Mouse (Mus musculus) heart, postnatal 0 days (tissue): Measurements from ENCODE around the gene Tspo2. TPM values are rescaled to one million over a fixed set of nuclear protein-coding genes. Genes with fewer than 3 reads are reported as not detected.
A peak's percentile ranks its signal among the peaks of the same experiment; 100 is the strongest.

Experiments
- ATAC-seq: fragments of 200-750 bp; cut with Nextera tagmentation; 2 replicates; pipeline ENCODE4 v1.8.0; 2017; ENCODE audit warnings: low read depth, moderate number of reproducible peaks, moderate library complexity; ENCODE audit not compliant: insufficient read depth
- DNase-seq: peaks from one replicate; pipeline ENCODE4 v3.0.0-alpha.2; 2016; ENCODE audit warnings: low spot score
- H3K27ac ChIP-seq: fragments of 300-500 bp; sonication (generic); 2 replicates; pipeline ENCODE4 v1.5.1; 2014; ENCODE audit warnings: low read depth, mild to moderate bottlenecking
- H3K27me3 ChIP-seq: fragments of 300-500 bp; sonication (generic); 2 replicates; pipeline ENCODE4 v1.6.1; 2014; ENCODE audit warnings: low read length, mixed read lengths; ENCODE audit not compliant: control insufficient read depth, insufficient read depth
- H3K36me3 ChIP-seq: fragments of 300-500 bp; sonication (generic); replicated peaks from 2 replicates; pipeline ENCODE4 v1.6.1; 2014; ENCODE audit warnings: low read length, mixed read lengths; ENCODE audit not compliant: control insufficient read depth, insufficient read depth
- H3K4me1 ChIP-seq: fragments of 300-500 bp; sonication (generic); 2 replicates; pipeline ENCODE4 v1.6.1; 2014; ENCODE audit warnings: antibody characterized with exemption; ENCODE audit not compliant: control insufficient read depth, insufficient read depth
- H3K4me2 ChIP-seq: fragments of 300-500 bp; sonication (generic); 2 replicates; pipeline ENCODE4 v1.6.1; 2014; ENCODE audit warnings: low read depth, mild to moderate bottlenecking, low read length, moderate library complexity
- H3K4me3 ChIP-seq: fragments of 300-500 bp; sonication (generic); 2 replicates; pipeline ENCODE4 v1.5.1; 2014; ENCODE audit warnings: low read depth, low read length
- H3K9ac ChIP-seq: fragments of 300-500 bp; sonication (generic); replicated peaks from 2 replicates; pipeline ENCODE4 v1.6.1; 2014; ENCODE audit warnings: low read depth, low read length, mixed read lengths
- H3K9me3 ChIP-seq: fragments of 300-500 bp; sonication (generic); replicated peaks from 2 replicates; pipeline ENCODE4 v1.6.1; 2016; ENCODE audit warnings: low read length; ENCODE audit not compliant: control insufficient read depth
- CTCF ChIP-seq: IDR thresholded peaks from 2 replicates; pipeline ENCODE4 v1.5.1; 2016; ENCODE audit warnings: antibody characterized with exemption, control low read depth, low read depth
- EP300 ChIP-seq: IDR thresholded peaks from 2 replicates; pipeline ENCODE4 v1.6.1; 2016; ENCODE audit warnings: antibody characterized with exemption, low read depth
- WGBS: fragments of 180-500 bp; shearing (Covaris S2); extraction: QIAGEN DNeasy Blood & Tissue Kit; methylation state at CpG from one replicate; pipeline ENCODE4 v1.1.7; 2014; 5-methylcytosine and 5-hydroxymethylcytosine counted together
- polyA plus RNA-seq: library from polyadenylated mRNA; unstranded; fragments of >200 nt; fragmentation: Nextera tagmentation; extraction: Ambion mirVana; gene quantifications from 2 replicates; pipeline ENCODE4 v1.2.1, GENCODE M21; 2015
- total RNA-seq: library from RNA; depleted of rRNA; stranded (reverse); fragments of >200 nt; gene quantifications from 2 replicates; pipeline ENCODE4 v1.2.3, GENCODE M21; 2014; ENCODE audit warnings: low replicate concordance

The Tspo2 gene
- total and polyA plus RNA-seq, 2 experiments from 2014 or later: 0.75 TPM; not detected in 1

DNA sequence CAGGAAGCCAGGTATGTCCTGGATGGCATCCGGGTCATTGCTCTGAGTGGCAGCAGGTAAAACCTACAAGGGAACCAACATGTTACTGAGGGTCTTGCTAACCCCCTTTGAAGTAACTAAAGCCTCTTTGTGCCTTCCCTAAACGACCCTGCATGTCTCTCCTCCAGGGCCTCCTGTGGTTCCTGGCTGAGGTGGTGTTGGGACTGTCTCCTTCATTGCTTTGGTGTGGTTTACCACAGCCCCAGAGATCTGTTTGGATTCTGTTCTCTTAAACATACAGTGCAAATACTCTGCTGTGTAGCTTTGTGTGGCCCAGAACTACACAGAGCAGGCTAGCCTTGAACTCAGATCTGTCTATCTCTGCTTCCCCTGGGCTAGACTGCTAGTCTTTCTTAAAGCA, 31.8 kb downstream of the Tspo2 start:
- H3K9me3 ChIP-seq: no peaks in the 10 kb centered on the region
- no peak overlapping the region for H3K4me3 ChIP-seq
- no peak overlapping the region for H3K27ac ChIP-seq
- no peaks in the 10 kb centered on the region for H3K27me3 ChIP-seq
- peaks cover 92% of the 10 kb centered on the region for H3K36me3 ChIP-seq
- WGBS: 62% methylated on average over 2 of the region's 2 CpGs
- DNase-seq: no peak
- H3K4me1 ChIP-seq: peaks cover 7% of the 10 kb centered on the region; the same call in 1 of the 2 replicates
- no peak overlapping the region for H3K9ac ChIP-seq
- H3K4me2 ChIP-seq: no peak overlapping the region
- TF ChIP-seq CTCF: no peak
- TF ChIP-seq EP300: no peak
- no peak for ATAC-seq

DNA sequence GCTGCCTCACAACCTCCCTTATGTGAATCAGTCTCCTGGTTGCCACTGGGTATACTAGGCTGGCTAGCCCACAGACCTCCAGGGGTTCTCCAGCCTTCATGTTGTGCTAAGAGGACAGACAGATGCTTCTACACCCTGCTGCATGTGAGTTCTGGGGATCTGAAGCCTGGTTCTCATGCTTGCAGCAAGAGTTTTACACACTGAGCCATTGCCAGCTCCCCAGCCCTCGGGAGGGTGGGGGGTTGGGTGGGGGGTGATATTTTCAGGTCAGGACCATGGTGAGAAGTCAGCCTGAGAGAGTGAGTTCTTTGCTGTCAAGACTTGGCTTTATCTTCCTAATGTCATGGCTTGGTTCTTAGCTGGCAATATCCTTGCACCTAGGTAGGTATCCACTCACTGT, 32.5 kb downstream of the Tspo2 start:
- Histone ChIP-seq H3K27ac (0 out of 2 replicates have a peak overlapping the region, but pooled peaks have one; percentile 21), H3K4me2 (peak overlapping the region; percentile 40; the same call in 1 of the 2 replicates)

DNA sequence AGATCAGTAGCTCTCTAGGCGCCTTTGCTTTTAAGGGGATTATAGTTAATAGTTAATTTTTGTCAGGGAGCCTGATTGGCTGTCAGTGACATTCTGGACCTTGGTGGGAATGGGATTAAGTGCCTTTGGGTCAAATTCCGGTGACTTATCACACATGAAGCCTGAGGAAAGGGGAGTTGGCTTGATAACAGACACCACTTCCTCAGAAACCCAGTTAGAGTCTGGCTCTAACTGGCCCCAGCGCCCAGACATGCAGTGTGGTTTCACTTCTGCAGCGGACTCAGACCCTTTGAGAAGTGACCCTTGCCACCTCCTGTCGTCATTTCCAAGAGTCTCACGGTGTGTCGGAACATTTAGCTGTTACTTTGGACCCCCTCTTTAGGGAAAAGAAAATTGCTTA, 33.1 kb downstream of the Tspo2 start:
- no peaks in the 10 kb centered on the region for H3K27me3 ChIP-seq
- TF ChIP-seq EP300 (no peak), CTCF (no peak)
- H3K9ac ChIP-seq: no peak overlapping the region; the same call in 1 of the 2 replicates
- 0 out of 2 replicates have a peak, but pooled peaks cover 4% of the 10 kb centered on the region for H3K4me1 ChIP-seq
- H3K36me3 ChIP-seq: peaks cover 92% of the 10 kb centered on the region
- H3K4me2 ChIP-seq: peak overlapping the region; percentile 40
- no peak for ATAC-seq
- DNase-seq: no peak
- 25% methylated on average over 7 of the region's 7 CpGs for WGBS
- H3K9me3 ChIP-seq: no peaks in the 10 kb centered on the region
- peak overlapping the region; percentile 6; the same call in 1 of the 2 replicates for H3K4me3 ChIP-seq
- 0 out of 2 replicates have a peak overlapping the region, but pooled peaks have one; percentile 21 for H3K27ac ChIP-seq

More for the DNA sequence above, 32.5 kb downstream of the Tspo2 start:
- 50% methylated on average over 1 of the region's 1 CpGs for WGBS
- DNase-seq (no peak), ATAC-seq (no peak)
- Histone ChIP-seq H3K9ac (no peak overlapping the region; the same call in 1 of the 2 replicates), H3K4me1 (peaks cover 7% of the 10 kb centered on the region; the same call in 1 of the 2 replicates), H3K27me3 (no peaks in the 10 kb centered on the region), H3K36me3 (peaks cover 90% of the 10 kb centered on the region), H3K4me3 (no peak overlapping the region), H3K9me3 (no peaks in the 10 kb centered on the region)
- TF ChIP-seq EP300: no peak
- no peak for TF ChIP-seq CTCF

DNA sequence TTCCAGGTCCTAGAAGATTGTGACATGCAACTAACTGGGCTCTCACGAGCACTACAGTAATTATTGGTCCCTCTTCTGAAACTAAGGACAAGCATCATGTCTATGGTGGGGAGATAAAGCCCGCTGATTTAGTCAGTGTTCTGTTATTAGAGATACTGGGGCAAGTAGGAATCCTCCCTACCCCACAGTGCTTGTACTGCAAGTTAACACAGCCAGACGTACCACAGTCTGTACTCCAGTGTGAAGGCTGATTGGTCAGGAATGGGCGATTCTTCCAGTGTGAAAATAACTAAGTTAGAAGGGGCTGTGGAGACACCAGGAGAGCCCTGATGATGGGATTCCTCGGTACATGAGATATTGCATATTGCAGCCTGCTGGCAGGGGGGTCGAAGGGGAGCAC, 33.8 kb downstream of the Tspo2 start:
- 57% methylated on average over 6 of the region's 6 CpGs for WGBS
- no peak overlapping the region for H3K9ac ChIP-seq
- no peak overlapping the region for H3K4me2 ChIP-seq
- DNase-seq (no peak), ATAC-seq (no peak)
- H3K27me3 ChIP-seq: no peaks in the 10 kb centered on the region
- peaks cover 88% of the 10 kb centered on the region for H3K36me3 ChIP-seq
- H3K4me1 ChIP-seq: 0 out of 2 replicates have a peak, but pooled peaks cover 4% of the 10 kb centered on the region
- no peak overlapping the region for H3K27ac ChIP-seq
- no peak overlapping the region for H3K4me3 ChIP-seq
- H3K9me3 ChIP-seq: no peaks in the 10 kb centered on the region
- TF ChIP-seq EP300 (no peak), CTCF (no peak)

DNA sequence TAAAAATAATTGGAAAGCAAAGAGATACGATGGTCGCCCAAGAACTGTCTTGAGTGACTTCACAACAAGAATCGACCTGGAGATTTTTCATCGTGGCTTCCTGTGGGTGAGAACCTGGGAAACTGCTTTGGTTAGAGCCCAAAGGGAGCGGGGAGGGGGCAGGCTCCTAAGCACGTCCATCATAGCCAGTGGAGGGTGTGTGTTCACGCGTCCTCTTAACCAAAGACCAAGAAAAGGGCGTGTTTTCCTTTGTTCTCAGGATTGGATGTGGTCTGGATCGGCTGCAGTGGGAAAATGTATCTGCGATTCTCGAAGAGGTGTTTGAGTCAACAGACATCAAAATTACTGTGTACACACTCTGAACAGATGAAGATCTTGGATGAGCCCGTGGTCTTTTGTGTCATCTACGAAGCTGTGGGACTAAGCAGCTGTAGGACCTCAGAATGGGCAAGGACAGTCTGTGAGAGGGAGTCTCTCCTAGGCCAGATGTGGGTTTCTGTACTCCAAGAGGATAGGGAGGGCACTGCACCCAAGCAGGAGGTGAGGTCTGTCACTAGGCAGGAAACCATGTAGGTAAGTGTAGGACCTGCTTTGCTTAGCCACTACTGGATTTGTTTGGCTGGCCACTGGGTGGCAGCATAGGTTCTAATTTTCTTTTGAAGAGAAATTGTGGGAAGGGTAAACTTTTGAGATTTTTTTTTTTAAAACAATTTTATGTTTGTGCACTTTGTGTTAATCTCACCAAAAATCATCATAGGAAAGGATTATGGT, 34.7 kb downstream of the Tspo2 start:
- Histone ChIP-seq H3K27ac (peak overlapping the region; percentile 36), H3K27me3 (no peaks in the 10 kb centered on the region), H3K4me3 (no peak overlapping the region), H3K9me3 (no peaks in the 10 kb centered on the region), H3K4me2 (no peak overlapping the region), H3K36me3 (peaks cover 79% of the 10 kb centered on the region), H3K9ac (no peak overlapping the region), H3K4me1 (0 out of 2 replicates have a peak, but pooled peaks cover 4% of the 10 kb centered on the region)
- ATAC-seq (peak; percentile 77), DNase-seq (peak; percentile 76)
- 68% methylated on average over 14 of the region's 14 CpGs for WGBS
- TF ChIP-seq CTCF: peak; percentile 58
- no peak for TF ChIP-seq EP300
